ENCODE assay signal across 1 mouse cellular context in the genomic region with DNA sequence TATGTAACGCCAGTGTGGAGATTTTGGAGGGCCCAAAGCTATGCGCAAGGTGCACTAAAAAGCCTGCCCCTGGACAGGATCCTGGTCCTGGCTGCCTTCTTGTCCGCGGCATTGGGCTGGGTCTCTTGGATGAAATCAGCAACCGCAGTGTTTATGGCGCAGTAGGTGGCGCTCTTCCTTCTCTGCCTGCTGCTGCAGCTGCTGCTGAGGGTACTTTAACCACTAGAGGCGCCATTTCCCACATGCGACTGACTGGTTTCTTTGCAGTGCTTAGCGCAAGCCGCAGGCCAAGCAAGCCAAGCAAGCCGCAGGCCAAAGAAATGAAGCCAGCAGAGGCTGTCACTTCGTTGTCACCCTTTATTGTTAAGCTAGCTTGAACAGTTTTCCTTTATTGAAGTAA.
TF ChIP-seq lines count a peak whose summit lies in the region.

No protein-coding gene starts in this region.

TF ChIP-seq in MEL, 35 proteins besides CTCF, POLR2A, EP300 and RAD21 (continued from another document):
- TF ChIP-seq NELFE (IDR thresholded peaks at IDR 0.05; ENCODE audit: low read depth, low read length) (no peak), TAL1 (IDR thresholded peaks at IDR 0.05; ENCODE audit: low read length) (no peak), ZKSCAN1 (IDR thresholded peaks at IDR 0.05; ENCODE audit: low read depth, low read length) (no peak), MAFK (IDR thresholded peaks at IDR 0.05; ENCODE audit: borderline replicate concordance, low read depth, low read length) (no peak), SMC3 (IDR thresholded peaks at IDR 0.05; ENCODE audit: low read depth, low read length) (peak; percentile 96), POLR2AphosphoS5 (IDR thresholded peaks at IDR 0.05; ENCODE audit: borderline replicate concordance, low read depth, low read length) (no peak), HCFC1 (IDR thresholded peaks at IDR 0.05; ENCODE audit: low read depth, low read length) (peak; percentile 49; the same call in 1 of the 2 replicates), CHD2 (IDR thresholded peaks at IDR 0.05; ENCODE audit: low read length) (no peak), TBP (IDR thresholded peaks at IDR 0.05; ENCODE audit: low read depth, low read length) (peak; percentile 53; the same call in 1 of the 2 replicates), SIN3A (IDR thresholded peaks at IDR 0.05; ENCODE audit: low read length) (peak; percentile 92), GABPA (IDR thresholded peaks at IDR 0.05; ENCODE audit: low read depth, low read length) (no peak), KAT2A (conservative IDR thresholded peaks at IDR 0.05; ENCODE audit: low read depth, low read length) (no peak; the same call in 1 of the 2 replicates), ZNF384 (IDR thresholded peaks at IDR 0.05; ENCODE audit: low read depth, low read length) (peak; percentile 45; the same call in 1 of the 2 replicates)
TF ChIP-seq in MEL: peak in this region for 18.
